Mouse (Mus musculus) olfactory bulb, adult 2 months (tissue): ENCODE results near the gene Wnt2.

Source experiments
- CTCF ChIP-seq: fragments of 200-500 bp; IDR thresholded peaks from 2 replicates; pipeline ENCODE4 v1.5.1; 2012; ENCODE audit warnings: low read depth, mild to moderate bottlenecking, low read length, moderate library complexity; ENCODE audit not compliant: insufficient read depth
- POLR2A ChIP-seq: fragments of 200-500 bp; IDR thresholded peaks from 2 replicates; pipeline ENCODE4 v1.6.1; 2012; ENCODE audit warnings: mild to moderate bottlenecking, low read depth, low read length, moderate library complexity; ENCODE audit not compliant: insufficient read depth

- TF ChIP-seq CTCF (no peak), POLR2A (no peak)
These were observed 46.2 kb upstream of the Wnt2 start for GRCm38 (mm10) chr6:18076577-18076976.
